Comparison of ENCODE assay signal across 8 mouse cellular contexts in the genomic region with DNA sequence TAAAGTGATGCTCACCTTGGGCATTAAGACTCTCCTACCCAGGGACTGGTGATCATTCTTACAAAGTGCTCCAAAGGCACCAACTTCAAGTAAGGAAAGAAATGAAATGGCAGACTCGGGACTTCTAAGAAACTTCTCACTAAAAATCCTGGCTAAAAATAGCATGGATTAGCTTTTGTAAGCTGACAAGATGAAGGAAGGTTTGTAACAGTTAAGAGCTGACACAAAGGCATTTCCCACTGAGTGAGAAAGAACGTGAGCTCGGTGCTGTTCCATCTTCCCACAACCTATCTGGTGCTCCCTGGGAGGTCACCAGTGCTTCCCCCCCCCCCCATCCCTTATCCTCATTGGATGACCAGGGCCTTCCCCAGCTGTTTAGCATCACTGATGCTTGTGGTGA. TPM values are rescaled to one million over a fixed set of nuclear protein-coding genes. Genes with fewer than 3 reads are reported as not detected.
A peak's percentile ranks its signal among the peaks of the same experiment; 100 is the strongest.
DNase-seq lines count a peak whose midpoint lies in the region; ATAC-seq and TF ChIP-seq lines count a peak whose summit lies in the region.

No protein-coding gene starts in this region.

- no peak overlapping the region for H3K9ac ChIP-seq in intestine, embryonic 15.5 days
- no peak overlapping the region for H3K9ac ChIP-seq in intestine, postnatal 0 days (ENCODE audit: low read depth, low read length)
- H3K9ac ChIP-seq in forebrain, embryonic 13.5 days = 0 out of 2 replicates have a peak overlapping the region, but pooled peaks have one; percentile 43

- no peaks in the 10 kb centered on the region for H3K9me3 ChIP-seq in intestine, embryonic 15.5 days
- H3K9me3 ChIP-seq in intestine, postnatal 0 days (ENCODE audit: control insufficient read depth) = no peaks in the 10 kb centered on the region
- H3K9me3 ChIP-seq in forebrain, embryonic 13.5 days (replicated peaks) = no peaks in the 10 kb centered on the region

- no peaks in the 10 kb centered on the region for H3K27me3 ChIP-seq in intestine, embryonic 15.5 days (replicated peaks)
- H3K27me3 ChIP-seq in intestine, postnatal 0 days (replicated peaks; ENCODE audit: control insufficient read depth, insufficient read depth, low read length) = no peaks in the 10 kb centered on the region
- H3K27me3 ChIP-seq in forebrain, embryonic 13.5 days = no peaks in the 10 kb centered on the region
- H3K27me3 ChIP-seq in myocyte (ENCODE audit: control insufficient read depth, insufficient read depth, insufficient read length) = no peaks in the 10 kb centered on the region

- H3K79me2 ChIP-seq in myocyte (ENCODE audit: control insufficient read depth, insufficient read depth) = no peaks in the 10 kb centered on the region

- H3K4me3 ChIP-seq in intestine, embryonic 15.5 days (replicated peaks) = no peak overlapping the region
- H3K4me3 ChIP-seq in intestine, postnatal 0 days (ENCODE audit: low read depth, low read length) = no peak overlapping the region
- no peak overlapping the region for H3K4me3 ChIP-seq in forebrain, embryonic 13.5 days
- H3K4me3 ChIP-seq in myocyte = no peak overlapping the region

- peaks cover 30% of the 10 kb centered on the region for H3K36me3 ChIP-seq in intestine, embryonic 15.5 days
- peaks cover 85% of the 10 kb centered on the region for H3K36me3 ChIP-seq in intestine, postnatal 0 days (ENCODE audit: control insufficient read depth, insufficient read depth)
- peaks cover 50% of the 10 kb centered on the region for H3K36me3 ChIP-seq in forebrain, embryonic 13.5 days (ENCODE audit: poor library complexity, severe bottlenecking)
- peaks cover 36% of the 10 kb centered on the region for H3K36me3 ChIP-seq in myocyte (ENCODE audit: control insufficient read depth, insufficient read depth)

- WGBS in intestine, embryonic 15.5 days = 22% methylated on average over 3 of the region's 3 CpGs
- 30% methylated on average over 3 of the region's 3 CpGs for WGBS in intestine, postnatal 0 days
- WGBS in forebrain, embryonic 13.5 days = under 1% methylated on average over 3 of the region's 3 CpGs

- DNase-seq in brain, adult 2 months (ENCODE audit: low read depth, low spot score) = peak; percentile 23
- no peak for DNase-seq in urinary bladder, adult 18-20 months (ENCODE audit: low spot score in 2 of 2)
- no peak for DNase-seq in ovary, adult 18-20 months (ENCODE audit: low spot score)
- DNase-seq in cerebellum, adult 11-12 months = no peak

- no peak overlapping the region for H3ac ChIP-seq in myocyte (ENCODE audit: control insufficient read depth, insufficient read length)

- TF ChIP-seq POLR2A in myocyte (IDR thresholded peaks at IDR 0.05; ENCODE audit: insufficient read length, low read depth) = no peak

- H3K27ac ChIP-seq in intestine, embryonic 15.5 days = peak overlapping the region; percentile 42; the same call in 1 of the 2 replicates
- H3K27ac ChIP-seq in intestine, postnatal 0 days (ENCODE audit: low read depth, low read length) = no peak overlapping the region
- H3K27ac ChIP-seq in forebrain, embryonic 13.5 days = peak overlapping the region; percentile 67

- no peak overlapping the region for H3K4me2 ChIP-seq in intestine, embryonic 15.5 days (replicated peaks)
- H3K4me2 ChIP-seq in intestine, postnatal 0 days (replicated peaks; ENCODE audit: low read depth) = no peak overlapping the region
- H3K4me2 ChIP-seq in forebrain, embryonic 13.5 days = no peak overlapping the region
- H3K4me2 ChIP-seq in myocyte (ENCODE audit: low read depth) = peak overlapping the region; percentile 33

- TF ChIP-seq CTCF in intestine, postnatal 0 days (IDR thresholded peaks at IDR 0.05; ENCODE audit: low read depth) = no peak

- ATAC-seq in intestine, embryonic 15.5 days = no peak
- no peak for ATAC-seq in intestine, postnatal 0 days
- no peak for ATAC-seq in forebrain, embryonic 13.5 days

- H3K4me1 ChIP-seq in intestine, embryonic 15.5 days (replicated peaks) = peaks cover 31% of the 10 kb centered on the region
- no peaks in the 10 kb centered on the region for H3K4me1 ChIP-seq in intestine, postnatal 0 days (replicated peaks; ENCODE audit: control insufficient read depth, insufficient read depth, low read length)
- peaks cover 26% of the 10 kb centered on the region for H3K4me1 ChIP-seq in forebrain, embryonic 13.5 days

TF ChIP-seq in myocyte, 11 proteins besides CTCF, POLR2A, EP300 and RAD21:
- no peak for TF ChIP-seq TCF12 (IDR thresholded peaks at IDR 0.05; ENCODE audit: insufficient read depth, poor library complexity, severe bottlenecking)
- TF ChIP-seq E2F4 (IDR thresholded peaks at IDR 0.05; ENCODE audit: insufficient read depth) = no peak
- TF ChIP-seq MYOG (IDR thresholded peaks at IDR 0.05; ENCODE audit: control insufficient read depth in 1 of 3, insufficient read depth in 1 of 3, insufficient read length in 2 of 3, low read depth in 2 of 3) = no peak
- TF ChIP-seq MYOD1 (IDR thresholded peaks at IDR 0.05; ENCODE audit: control insufficient read depth in 1 of 3, insufficient read length in 2 of 3, low read depth in 2 of 3) = no peak
- TF ChIP-seq POLR2AphosphoS2 (IDR thresholded peaks at IDR 0.05; ENCODE audit: insufficient read length, low read depth) = no peak
- TF ChIP-seq CEBPB (IDR thresholded peaks at IDR 0.05; ENCODE audit: insufficient read depth, poor library complexity, severe bottlenecking) = no peak
- no peak for TF ChIP-seq SRF (IDR thresholded peaks at IDR 0.05; ENCODE audit: control insufficient read depth, insufficient read length, low read depth)
- TF ChIP-seq REST (IDR thresholded peaks at IDR 0.05; ENCODE audit: insufficient read depth, insufficient read length) = no peak
- TF ChIP-seq MAX (IDR thresholded peaks at IDR 0.05; ENCODE audit: low read depth) = no peak
- no peak for TF ChIP-seq TCF3 (IDR thresholded peaks at IDR 0.05; ENCODE audit: insufficient read length, low read depth)
- no peak for TF ChIP-seq USF1 (IDR thresholded peaks at IDR 0.05; ENCODE audit: low read depth)

RNA-seq across cellular contexts. Expression of a gene that starts 57.1 kb away (rescaled TPM):
- polyA plus RNA-seq in intestine, embryonic 15.5 days (2015; fragmentation: Nextera tagmentation; extraction: Ambion mirVana) = 15.5 and 15.8 TPM in 2 replicates
- polyA plus RNA-seq in intestine, postnatal 0 days (2015; fragmentation: Nextera tagmentation; extraction: Ambion mirVana) = 11.5 and 13.8 TPM in 2 replicates
- polyA plus RNA-seq in forebrain, embryonic 13.5 days (2015; fragmentation: Nextera tagmentation; extraction: Ambion mirVana) = 10.3 and 11.5 TPM in 2 replicates
- 6.4 TPM for polyA plus RNA-seq in myocyte (2012; fragmentation: generic; extraction: Trizol)
